Comparison of ENCODE assay signal across 14 mouse cellular contexts in genomic region chr17:85685689-85686281, GRCm38 (mm10). TPM values are rescaled to one million over a fixed set of nuclear protein-coding genes. Genes with fewer than 3 reads are reported as not detected.
DNase-seq lines count a peak whose midpoint lies in the region; ATAC-seq and TF ChIP-seq lines count a peak whose summit lies in the region.
"Had no signal": no experiment of that assay in that cellular context is flagged by ENCODE, and none has a peak within 500 bp of the region (broad histone marks: within the 10 kb centered on the region; RNA-seq: fewer than 3 reads in every experiment).

No protein-coding gene starts in this region.

- H3K9ac ChIP-seq in hindbrain, embryonic 11.5 days (ENCODE audit: low read depth, low read length): 0 out of 2 replicates have a peak overlapping the region, but pooled peaks have one; percentile 2
- no peak overlapping the region for H3K9ac ChIP-seq in hindbrain, postnatal 0 days (replicated peaks; ENCODE audit: low read length)
- H3K9ac ChIP-seq in MEL (ENCODE audit: control insufficient read depth, low read depth, low read length, poor library complexity, severe bottlenecking): peak overlapping the region; percentile 20; the same call in 1 of the 2 replicates
- peak overlapping the region; percentile 86 for H3K9ac ChIP-seq in limb, embryonic 12.5 days (replicated peaks)
- H3K9ac ChIP-seq: neural tube, embryonic 13.5 days had no signal

- WGBS in hindbrain, embryonic 11.5 days: 5% methylated on average over 11 of the region's 11 CpGs
- WGBS in hindbrain, postnatal 0 days: 1% methylated on average over 11 of the region's 11 CpGs
- WGBS in limb, embryonic 12.5 days: 6% methylated on average over 11 of the region's 11 CpGs

- no peak for TF ChIP-seq EP300 in MEL (IDR thresholded peaks at IDR 0.05; ENCODE audit: low read depth in 1 of 2, low read length in 2 of 2)

- H3K79me2 ChIP-seq in MEL (ENCODE audit: control insufficient read depth, insufficient read depth, low read length, poor library complexity): peaks cover 33% of the 10 kb centered on the region

- peaks cover 14% of the 10 kb centered on the region; the same call in 1 of the 2 replicates for H3K4me1 ChIP-seq in hindbrain, embryonic 11.5 days (replicated peaks; ENCODE audit: control insufficient read depth, insufficient read depth, low read length)
- H3K4me1 ChIP-seq in hindbrain, postnatal 0 days (ENCODE audit: insufficient read depth, low read length): no peaks in the 10 kb centered on the region
- H3K4me1 ChIP-seq in MEL (ENCODE audit: control insufficient read depth in 1 of 2, insufficient read depth in 2 of 2, low read length in 2 of 2): peaks cover 2 to 21% of the 10 kb centered on the region in 2 experiments
- peaks cover 60% of the 10 kb centered on the region for H3K4me1 ChIP-seq in limb, embryonic 12.5 days (replicated peaks)

- ATAC-seq in hindbrain, embryonic 11.5 days (ENCODE audit: low FRiP score): no peak
- no peak for ATAC-seq in hindbrain, postnatal 0 days
- no peak for ATAC-seq in limb, embryonic 12.5 days (ENCODE audit: insufficient number of reproducible peaks, insufficient read depth, low FRiP score, low TSS enrichment, low read depth)

- H3K4me3 ChIP-seq in hindbrain, embryonic 11.5 days (ENCODE audit: low read depth, low read length): peak overlapping the region; percentile 46
- no peak overlapping the region for H3K4me3 ChIP-seq in hindbrain, postnatal 0 days (ENCODE audit: low read length)
- peak overlapping the region; percentile 63 to 70; a peak in 2 of 4 replicates for H3K4me3 ChIP-seq in MEL (ENCODE audit: control insufficient read depth in 1 of 2, insufficient read depth in 1 of 2, low read depth in 2 of 2, low read length in 2 of 2)
- peak overlapping the region; percentile 59 for H3K4me3 ChIP-seq in limb, embryonic 12.5 days (replicated peaks)
- H3K4me3 ChIP-seq: neural tube, embryonic 13.5 days had no signal

- peak; percentile 61 for DNase-seq in hindbrain, embryonic 11.5 days (ENCODE audit: low spot score)
- no peak for DNase-seq in hindbrain, postnatal 0 days (ENCODE audit: low spot score)
- DNase-seq in MEL (ENCODE audit: low read depth, low spot score): no peak
- peak; percentile 39 for DNase-seq in embryo, embryonic 9.5 days (ENCODE audit: extremely low spot score)
- DNase-seq in layer of hippocampus, postnatal 14 days (ENCODE audit: low spot score in 2 of 2): no peak
- DNase-seq in cerebellum, adult 18-20 months: no peak
- DNase-seq: heart, postnatal 36 days; left cerebral cortex, postnatal 4 days; thymus, adult 2 months had no signal

- TF ChIP-seq CTCF in hindbrain, postnatal 0 days (IDR thresholded peaks at IDR 0.05; ENCODE audit: low read depth): no peak
- no peak for TF ChIP-seq CTCF in MEL (IDR thresholded peaks at IDR 0.05 in 2 of 3, conservative IDR thresholded peaks at IDR 0.05 in 1 of 3; ENCODE audit: control insufficient read depth in 1 of 3, insufficient read depth in 1 of 3, low read depth in 2 of 3, low read length in 3 of 3, poor library complexity in 1 of 3, severe bottlenecking in 1 of 3)

- H3K4me2 ChIP-seq in hindbrain, embryonic 11.5 days (replicated peaks; ENCODE audit: low read depth, low read length): peak overlapping the region; percentile 36; the same call in 1 of the 2 replicates
- no peak overlapping the region for H3K4me2 ChIP-seq in hindbrain, postnatal 0 days (ENCODE audit: low read depth, low read length)
- H3K4me2 ChIP-seq in limb, embryonic 12.5 days: peak overlapping the region; percentile 72
- H3K4me2 ChIP-seq: neural tube, embryonic 13.5 days had no signal

- TF ChIP-seq RAD21 in MEL (IDR thresholded peaks at IDR 0.05; ENCODE audit: low read depth, low read length): no peak

- peaks cover 95% of the 10 kb centered on the region for H3K27me3 ChIP-seq in hindbrain, embryonic 11.5 days (ENCODE audit: control insufficient read depth, insufficient read depth, low read length)
- peaks cover 99% of the 10 kb centered on the region for H3K27me3 ChIP-seq in hindbrain, postnatal 0 days (ENCODE audit: insufficient read depth, low read length)
- no peaks in the 10 kb centered on the region for H3K27me3 ChIP-seq in MEL (ENCODE audit: control insufficient read depth in 1 of 2, insufficient read depth in 2 of 2, low read length in 2 of 2)
- peaks cover 95% of the 10 kb centered on the region for H3K27me3 ChIP-seq in limb, embryonic 12.5 days

- no peaks in the 10 kb centered on the region for H3K9me3 ChIP-seq in hindbrain, embryonic 11.5 days (ENCODE audit: control insufficient read depth, low read length)
- no peaks in the 10 kb centered on the region for H3K9me3 ChIP-seq in hindbrain, postnatal 0 days (ENCODE audit: low read length)
- H3K9me3 ChIP-seq in MEL (replicated peaks; ENCODE audit: insufficient read depth, low read length): no peaks in the 10 kb centered on the region
- no peaks in the 10 kb centered on the region for H3K9me3 ChIP-seq in limb, embryonic 12.5 days
- H3K9me3 ChIP-seq: neural tube, embryonic 13.5 days had no signal

- no peak overlapping the region for H3K27ac ChIP-seq in hindbrain, embryonic 11.5 days (ENCODE audit: low read depth, low read length)
- no peak overlapping the region for H3K27ac ChIP-seq in hindbrain, postnatal 0 days
- H3K27ac ChIP-seq in MEL (ENCODE audit: control insufficient read depth, low read depth, low read length): no peak overlapping the region
- no peak overlapping the region; the same call in 1 of the 2 replicates for H3K27ac ChIP-seq in limb, embryonic 12.5 days
- H3K27ac ChIP-seq: macrophage; neural tube, embryonic 13.5 days had no signal

- TF ChIP-seq POLR2A in MEL (IDR thresholded peaks at IDR 0.05; ENCODE audit: control insufficient read depth in 1 of 2, insufficient read depth in 1 of 2, low read depth in 1 of 2, low read length in 2 of 2, poor library complexity in 1 of 2): no peak

- no peaks in the 10 kb centered on the region for H3K36me3 ChIP-seq in hindbrain, embryonic 11.5 days (ENCODE audit: control insufficient read depth, insufficient read depth, low read length)
- H3K36me3 ChIP-seq in hindbrain, postnatal 0 days (ENCODE audit: insufficient read depth, low read length): no peaks in the 10 kb centered on the region
- peaks cover 0 to 2% of the 10 kb centered on the region in 2 experiments; a peak in 1 of 4 replicates for H3K36me3 ChIP-seq in MEL (ENCODE audit: control insufficient read depth in 1 of 2, insufficient read depth in 2 of 2, low read length in 2 of 2)
- no peaks in the 10 kb centered on the region for H3K36me3 ChIP-seq in limb, embryonic 12.5 days
- H3K36me3 ChIP-seq: neural tube, embryonic 13.5 days had no signal

TF ChIP-seq in MEL, 35 proteins besides CTCF, POLR2A, EP300 and RAD21:
- TF ChIP-seq SIN3A (IDR thresholded peaks at IDR 0.05; ENCODE audit: low read length): no peak
- TF ChIP-seq GABPA (IDR thresholded peaks at IDR 0.05; ENCODE audit: low read depth, low read length): no peak
- no peak for TF ChIP-seq MYC (IDR thresholded peaks at IDR 0.05; ENCODE audit: low read depth, low read length)
- TF ChIP-seq KAT2A (conservative IDR thresholded peaks at IDR 0.05; ENCODE audit: low read depth, low read length): no peak
- no peak for TF ChIP-seq ZKSCAN1 (IDR thresholded peaks at IDR 0.05; ENCODE audit: low read depth, low read length)
- no peak for TF ChIP-seq E2F4 (IDR thresholded peaks at IDR 0.05; ENCODE audit: borderline replicate concordance, low read depth, low read length)
- TF ChIP-seq ELF1 (IDR thresholded peaks at IDR 0.05; ENCODE audit: low read depth, low read length): no peak
- no peak for TF ChIP-seq MXI1 (IDR thresholded peaks at IDR 0.05; ENCODE audit: low read depth, low read length)
- no peak for TF ChIP-seq NRF1 (IDR thresholded peaks at IDR 0.05; ENCODE audit: insufficient read depth, low read depth, low read length, poor library complexity, severe bottlenecking)

RNA-seq across cellular contexts. Expression of gene Six2, which starts 2.3 kb away (rescaled TPM):
- polyA plus RNA-seq in hindbrain, embryonic 11.5 days (2014; fragmentation: Nextera tagmentation; extraction: Ambion mirVana): 6.8 and 8.3 TPM in 2 replicates
- total RNA-seq in hindbrain, postnatal 0 days (2014; rRNA removed): 0.42 and 1.2 TPM in 2 replicates
- 0.51 and 0.93 TPM in 2 replicates for polyA plus RNA-seq in hindbrain, postnatal 0 days (2015; fragmentation: Nextera tagmentation; extraction: Ambion mirVana)
- 5.8 and 6.4 TPM in 2 replicates for total RNA-seq in MEL (2012; rRNA removed)
- 10 to 100 TPM in 1 of 2 experiments, not detected in 1; 81.4 TPM for polyA plus RNA-seq in MEL (2012; ENCODE audit: insufficient read depth in 1 of 2, insufficient read length in 2 of 2, low read depth in 1 of 2, low replicate concordance in 2 of 2, missing spikeins in 1 of 2)
- 11.0 and 12.3 TPM in 2 replicates for polyA plus RNA-seq in limb, embryonic 12.5 days (2016; fragmentation: Nextera tagmentation; extraction: Ambion mirVana)
- under 1 TPM; 0.23 to 0.29 TPM for total RNA-seq in layer of hippocampus, postnatal 14 days (2021)
- polyA plus RNA-seq: large intestine, adult 2 months; macrophage; neural tube, embryonic 13.5 days; small intestine, adult 2 months had no signal

Comparison
In these comparisons a context has a peak if more than half of its experiments do, and no peak if none do; other contexts are left out.
1. DNase-seq: peak in hindbrain, embryonic 11.5 days (single experiment) and embryo, embryonic 9.5 days (single experiment); none in hindbrain, postnatal 0 days (single experiment), MEL (single experiment), layer of hippocampus, postnatal 14 days (0 of 2) and cerebellum, adult 18-20 months (0 of 2).